Mouse (Mus musculus): Measurements from ENCODE around the gene Cmss1. TPM values are rescaled to one million over a fixed set of nuclear protein-coding genes. Genes with fewer than 3 reads are reported as not detected.
A peak's percentile ranks its signal among the peaks of the same experiment; 100 is the strongest.

Cmss1 gene
- polyA plus RNA-seq, 1 experiment from 2014 or later: 33.5 TPM

DNA sequence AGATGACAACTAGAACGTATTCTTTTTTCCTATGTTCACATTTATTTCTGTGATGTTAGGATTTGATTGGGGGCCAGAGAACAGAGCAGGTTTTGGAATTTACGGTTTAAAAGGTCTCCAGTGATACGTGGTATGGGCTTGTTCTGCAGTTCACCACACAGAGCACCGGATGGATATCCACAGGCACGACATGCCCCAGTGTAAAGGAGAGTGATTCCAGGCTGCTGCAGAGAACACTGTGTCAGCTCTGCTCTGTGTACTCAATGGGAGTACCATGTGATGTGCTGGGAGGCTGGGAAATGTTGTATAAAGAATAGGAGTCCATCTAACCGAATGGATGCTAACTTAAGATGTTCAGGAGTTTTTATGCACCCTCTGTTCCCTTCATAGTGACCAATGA, 252.7 kb downstream of the Cmss1 start:
- no peak for ATAC-seq (ENCODE audit: low read depth)
- 50% methylated on average over 6 of the region's 6 CpGs for WGBS

DNA sequence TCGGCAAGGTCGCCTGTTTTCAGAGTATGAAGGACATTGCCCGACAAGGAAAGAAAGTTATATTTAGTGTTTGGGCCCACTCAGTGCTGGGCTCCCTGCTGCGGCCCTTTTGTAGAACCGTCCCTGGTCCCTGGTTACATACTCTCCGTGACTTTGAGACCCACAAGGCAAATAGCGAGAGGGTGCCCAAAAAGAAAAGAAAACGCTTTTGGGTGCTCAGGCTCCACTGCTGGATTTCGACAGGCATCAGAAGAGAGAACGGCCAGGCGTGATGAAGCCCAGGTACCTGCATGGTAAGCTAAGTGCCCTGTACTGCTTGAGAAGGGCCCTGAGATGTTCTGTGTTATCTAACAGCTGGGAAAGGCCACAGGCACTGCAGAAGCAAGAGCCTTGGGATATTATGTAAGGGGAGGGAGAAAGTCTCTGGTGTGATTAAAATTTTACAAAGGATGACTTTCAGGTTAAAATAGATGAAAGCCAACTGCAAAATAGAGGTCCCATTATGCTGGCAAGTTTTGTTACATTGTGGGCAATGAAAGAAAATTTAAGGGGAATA, 253.4 kb downstream of the Cmss1 start:
- 0 out of 2 replicates have a peak, but pooled peaks cover 5% of the 10 kb centered on the region for H3K4me1 ChIP-seq (ENCODE audit: control insufficient read depth, insufficient read depth, low read length)
- 79% methylated on average over 11 of the region's 11 CpGs for WGBS
- H3K36me3 ChIP-seq (ENCODE audit: control insufficient read depth, insufficient read depth, low read length): no peaks in the 10 kb centered on the region
- H3K27me3 ChIP-seq (replicated peaks; ENCODE audit: control insufficient read depth, insufficient read depth, low read length): no peaks in the 10 kb centered on the region
- H3K4me2 ChIP-seq (ENCODE audit: low read depth, low read length): no peak overlapping the region
- no peak for ATAC-seq (ENCODE audit: low read depth)
- no peak overlapping the region for H3K27ac ChIP-seq (replicated peaks; ENCODE audit: low read depth, low read length)
- no peaks in the 10 kb centered on the region for H3K9me3 ChIP-seq (ENCODE audit: control insufficient read depth, low read length)
- DNase-seq (ENCODE audit: low spot score): no peak
- no peak overlapping the region for H3K4me3 ChIP-seq (ENCODE audit: low read depth, low read length)
- H3K9ac ChIP-seq (ENCODE audit: low read depth, low read length): no peak overlapping the region

More for the DNA sequence above, 252.7 kb downstream of the Cmss1 start:
- DNase-seq (ENCODE audit: low spot score): no peak
- Histone ChIP-seq H3K9me3 (ENCODE audit: control insufficient read depth, low read length) (no peaks in the 10 kb centered on the region), H3K4me1 (ENCODE audit: control insufficient read depth, insufficient read depth, low read length) (0 out of 2 replicates have a peak, but pooled peaks cover 5% of the 10 kb centered on the region), H3K27ac (replicated peaks; ENCODE audit: low read depth, low read length) (no peak overlapping the region), H3K36me3 (ENCODE audit: control insufficient read depth, insufficient read depth, low read length) (no peaks in the 10 kb centered on the region), H3K4me3 (ENCODE audit: low read depth, low read length) (no peak overlapping the region), H3K4me2 (ENCODE audit: low read depth, low read length) (no peak overlapping the region), H3K9ac (ENCODE audit: low read depth, low read length) (no peak overlapping the region), H3K27me3 (replicated peaks; ENCODE audit: control insufficient read depth, insufficient read depth, low read length) (no peaks in the 10 kb centered on the region)

DNA sequence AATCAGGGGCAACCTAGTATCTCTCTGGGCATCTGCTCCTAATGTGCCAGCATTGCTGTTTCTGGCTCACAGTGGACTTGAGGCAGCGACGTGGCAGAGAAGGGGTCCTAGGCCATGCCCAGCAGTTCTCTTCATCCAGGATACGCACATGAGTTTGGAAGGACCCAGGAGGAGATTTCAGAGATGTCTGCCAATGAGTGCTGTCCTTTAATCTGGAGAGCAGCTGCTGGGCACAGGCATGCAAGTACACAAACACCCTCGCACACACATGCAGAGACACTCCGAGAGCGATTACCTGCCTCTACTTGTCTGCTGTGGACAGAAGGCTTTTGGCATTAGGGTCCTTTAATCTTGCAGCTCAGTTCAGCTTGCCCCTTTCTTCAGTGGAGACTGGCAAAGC, 253.9 kb downstream of the Cmss1 start, which contains the start of gene Filip1l:
Gene Filip1l (plus strand): TSS at position 343 of the 400 bp plus-strand sequence.
- H3K9ac ChIP-seq (ENCODE audit: low read depth, low read length): no peak within 1 kb of the TSS
- no peaks in the 10 kb centered on the region for H3K36me3 ChIP-seq (ENCODE audit: control insufficient read depth, insufficient read depth, low read length)
- ATAC-seq (ENCODE audit: low read depth) (no peak), DNase-seq (ENCODE audit: low spot score) (no peak)
- no peaks in the 10 kb centered on the region for H3K27me3 ChIP-seq (replicated peaks; ENCODE audit: control insufficient read depth, insufficient read depth, low read length)
- no peak within 1 kb of the TSS for H3K4me3 ChIP-seq (ENCODE audit: low read depth, low read length)
- H3K4me1 ChIP-seq (ENCODE audit: control insufficient read depth, insufficient read depth, low read length): 0 out of 2 replicates have a peak, but pooled peaks cover 5% of the 10 kb centered on the region
- H3K4me2 ChIP-seq (ENCODE audit: low read depth, low read length): no peak within 1 kb of the TSS
- no peak within 1 kb of the TSS for H3K27ac ChIP-seq (replicated peaks; ENCODE audit: low read depth, low read length)
- WGBS: 71% methylated on average over 6 of the region's 6 CpGs
- H3K9me3 ChIP-seq (ENCODE audit: control insufficient read depth, low read length): no peaks in the 10 kb centered on the region

DNA sequence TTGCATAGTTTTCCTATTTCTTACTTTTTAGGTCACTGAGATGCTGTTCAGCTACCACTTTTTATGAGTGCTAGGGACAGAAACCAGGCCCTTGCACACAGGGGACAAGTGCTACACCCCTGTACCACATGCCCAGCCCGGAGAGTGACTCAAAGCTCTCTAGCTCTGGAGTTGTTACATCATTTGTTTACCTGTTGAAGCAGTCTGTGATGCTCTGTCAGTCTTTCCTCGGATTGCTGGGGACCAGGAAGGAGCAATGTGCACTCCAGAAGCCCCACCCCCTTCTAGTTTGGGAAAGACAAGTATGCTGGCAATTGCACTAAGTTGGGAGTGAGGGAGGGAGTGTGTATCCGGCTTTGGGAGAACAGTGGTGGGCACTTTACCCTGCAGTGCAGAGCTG, 257.0 kb downstream of the Cmss1 start:
- Histone ChIP-seq H3K4me2 (ENCODE audit: low read depth, low read length) (no peak overlapping the region), H3K9ac (ENCODE audit: low read depth, low read length) (no peak overlapping the region), H3K36me3 (ENCODE audit: control insufficient read depth, insufficient read depth, low read length) (no peaks in the 10 kb centered on the region), H3K4me1 (ENCODE audit: control insufficient read depth, insufficient read depth, low read length) (0 out of 2 replicates have a peak, but pooled peaks cover 5% of the 10 kb centered on the region), H3K9me3 (ENCODE audit: control insufficient read depth, low read length) (no peaks in the 10 kb centered on the region), H3K4me3 (ENCODE audit: low read depth, low read length) (no peak overlapping the region), H3K27me3 (replicated peaks; ENCODE audit: control insufficient read depth, insufficient read depth, low read length) (no peaks in the 10 kb centered on the region), H3K27ac (replicated peaks; ENCODE audit: low read depth, low read length) (no peak overlapping the region)
- DNase-seq (ENCODE audit: low spot score) (no peak), ATAC-seq (ENCODE audit: low read depth) (0 out of 2 replicates have a peak, but pooled peaks have one; percentile 15)
- 39% methylated on average over 3 of the region's 3 CpGs for WGBS

DNA sequence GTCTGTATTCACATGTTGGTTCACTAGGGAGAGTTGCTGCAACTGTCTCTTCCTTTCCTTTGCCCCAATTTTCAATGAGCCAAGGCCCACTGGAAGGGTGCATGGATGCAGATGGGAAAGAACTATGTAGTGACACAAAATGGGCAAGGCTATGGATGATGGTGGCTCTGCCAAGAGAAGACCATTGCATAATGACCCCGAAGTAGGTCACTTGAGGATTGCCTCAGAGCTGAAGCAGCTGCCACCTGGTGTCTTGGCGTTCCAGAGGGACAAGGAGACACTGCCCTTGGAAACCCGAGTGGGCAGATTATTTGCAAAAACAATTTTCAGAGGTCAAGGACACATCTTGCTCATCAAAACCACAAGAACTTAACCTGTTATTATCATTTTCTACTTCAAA, 257.6 kb downstream of the Cmss1 start:
- H3K9me3 ChIP-seq (ENCODE audit: control insufficient read depth, low read length): no peaks in the 10 kb centered on the region
- H3K4me2 ChIP-seq (ENCODE audit: low read depth, low read length): no peak overlapping the region
- H3K36me3 ChIP-seq (ENCODE audit: control insufficient read depth, insufficient read depth, low read length): no peaks in the 10 kb centered on the region
- no peak for ATAC-seq (ENCODE audit: low read depth)
- H3K9ac ChIP-seq (ENCODE audit: low read depth, low read length): no peak overlapping the region
- H3K4me3 ChIP-seq (ENCODE audit: low read depth, low read length): no peak overlapping the region
- DNase-seq (ENCODE audit: low spot score): no peak
- no peaks in the 10 kb centered on the region for H3K27me3 ChIP-seq (replicated peaks; ENCODE audit: control insufficient read depth, insufficient read depth, low read length)
- WGBS: 73% methylated on average over 3 of the region's 3 CpGs
- no peak overlapping the region for H3K27ac ChIP-seq (replicated peaks; ENCODE audit: low read depth, low read length)
- H3K4me1 ChIP-seq (ENCODE audit: control insufficient read depth, insufficient read depth, low read length): 0 out of 2 replicates have a peak, but pooled peaks cover 4% of the 10 kb centered on the region

DNA sequence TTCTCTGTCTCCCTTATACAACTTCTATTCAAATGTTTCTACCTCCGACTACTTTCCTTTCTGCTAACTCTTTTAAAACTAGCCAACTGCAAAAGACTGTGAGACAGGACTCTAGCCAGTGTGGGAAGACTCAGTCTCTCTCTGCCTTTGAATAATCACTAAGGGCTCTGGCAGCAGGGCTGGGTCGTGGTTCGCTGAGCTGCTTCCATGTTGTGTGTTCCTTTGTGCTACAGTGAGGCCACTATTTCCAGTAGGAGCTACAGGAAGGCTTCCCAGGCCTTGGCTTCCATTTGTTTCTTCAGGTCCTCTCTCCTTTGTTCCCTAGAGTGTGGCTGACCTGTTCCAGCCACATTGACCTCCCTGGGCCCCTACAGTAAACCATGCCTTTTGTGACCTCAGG, 260.4 kb downstream of the Cmss1 start:
- Histone ChIP-seq H3K9me3 (ENCODE audit: control insufficient read depth, low read length) (no peaks in the 10 kb centered on the region), H3K9ac (ENCODE audit: low read depth, low read length) (no peak overlapping the region), H3K36me3 (ENCODE audit: control insufficient read depth, insufficient read depth, low read length) (no peaks in the 10 kb centered on the region), H3K4me3 (ENCODE audit: low read depth, low read length) (no peak overlapping the region), H3K27ac (replicated peaks; ENCODE audit: low read depth, low read length) (no peak overlapping the region), H3K4me2 (ENCODE audit: low read depth, low read length) (no peak overlapping the region), H3K4me1 (ENCODE audit: control insufficient read depth, insufficient read depth, low read length) (no peaks in the 10 kb centered on the region), H3K27me3 (replicated peaks; ENCODE audit: control insufficient read depth, insufficient read depth, low read length) (no peaks in the 10 kb centered on the region)
- DNase-seq (ENCODE audit: low spot score): no peak
- WGBS: 77% methylated on average over 3 of the region's 3 CpGs
- no peak for ATAC-seq (ENCODE audit: low read depth)

DNA sequence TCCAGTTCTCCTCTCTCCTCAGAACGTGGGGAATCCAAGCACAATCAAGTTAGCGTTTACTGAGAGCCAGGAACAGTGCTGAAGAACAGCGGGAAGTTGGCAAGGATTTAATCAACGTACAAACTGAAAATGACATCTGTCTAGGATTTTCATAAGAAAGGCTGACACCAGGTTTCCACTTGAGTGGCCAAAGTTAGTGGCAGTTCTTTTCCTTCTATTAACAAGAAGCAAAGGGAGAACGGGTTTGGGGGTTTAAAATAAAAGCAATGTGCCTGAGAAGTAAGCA, 266.1 kb downstream of the Cmss1 start:
- Histone ChIP-seq H3K4me1 (ENCODE audit: control insufficient read depth, insufficient read depth, low read length) (peaks cover 8% of the 10 kb centered on the region; the same call in 1 of the 2 replicates), H3K27me3 (replicated peaks; ENCODE audit: control insufficient read depth, insufficient read depth, low read length) (no peaks in the 10 kb centered on the region), H3K27ac (replicated peaks; ENCODE audit: low read depth, low read length) (peak overlapping the region; percentile 10; the same call in 1 of the 2 replicates), H3K9me3 (ENCODE audit: control insufficient read depth, low read length) (no peaks in the 10 kb centered on the region), H3K36me3 (ENCODE audit: control insufficient read depth, insufficient read depth, low read length) (no peaks in the 10 kb centered on the region), H3K9ac (ENCODE audit: low read depth, low read length) (no peak overlapping the region), H3K4me3 (ENCODE audit: low read depth, low read length) (no peak overlapping the region), H3K4me2 (ENCODE audit: low read depth, low read length) (no peak overlapping the region)
- ATAC-seq (ENCODE audit: low read depth) (peak; percentile 62; the same call in 1 of the 2 replicates), DNase-seq (ENCODE audit: low spot score) (peak; percentile 80)
- WGBS: 36% methylated on average over 5 of the region's 5 CpGs

DNA sequence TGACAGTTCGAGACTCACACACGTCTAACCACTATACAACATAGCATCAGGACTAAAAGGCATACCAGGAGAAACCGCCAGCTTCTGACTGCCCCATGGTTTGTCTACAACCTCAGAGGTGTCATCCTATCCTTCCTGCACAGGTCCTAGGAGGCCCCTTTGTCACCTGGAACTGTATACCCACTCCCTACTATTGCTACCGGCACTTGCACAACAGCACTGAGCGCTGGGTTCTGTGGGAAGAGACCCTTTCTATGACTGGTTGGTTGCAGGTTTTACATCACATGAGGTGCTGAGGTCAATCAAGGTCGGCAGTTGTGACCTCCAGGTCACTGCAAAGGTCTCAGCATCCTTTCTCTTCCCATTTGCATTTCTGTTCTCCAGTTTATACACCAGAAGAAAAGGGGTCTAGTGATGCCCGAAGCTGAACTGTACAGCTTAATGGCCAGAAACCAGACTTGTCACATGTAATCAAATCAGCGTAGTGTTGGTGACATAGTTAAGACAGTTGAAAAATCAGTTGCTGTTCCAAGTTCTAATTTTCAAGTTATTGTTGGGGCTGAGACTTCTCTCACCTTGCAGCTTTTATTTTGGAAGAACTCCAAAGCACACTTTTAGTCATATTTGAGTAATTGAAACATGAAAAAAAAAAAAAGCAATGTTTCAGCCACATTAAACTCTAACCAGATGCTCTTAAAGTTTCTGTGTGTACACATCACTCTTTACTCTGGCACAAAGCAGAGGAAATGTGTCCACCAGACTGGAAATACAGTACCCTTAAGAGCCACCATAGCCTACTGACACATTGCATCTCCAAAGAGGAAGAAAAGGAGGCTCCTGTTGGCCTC, 266.7 kb downstream of the Cmss1 start:
- peak overlapping the region; percentile 10; the same call in 1 of the 2 replicates for H3K27ac ChIP-seq (replicated peaks; ENCODE audit: low read depth, low read length)
- no peaks in the 10 kb centered on the region for H3K27me3 ChIP-seq (replicated peaks; ENCODE audit: control insufficient read depth, insufficient read depth, low read length)
- DNase-seq (ENCODE audit: low spot score) (no peak), ATAC-seq (ENCODE audit: low read depth) (no peak)
- no peaks in the 10 kb centered on the region for H3K9me3 ChIP-seq (ENCODE audit: control insufficient read depth, low read length)
- no peak overlapping the region for H3K4me2 ChIP-seq (ENCODE audit: low read depth, low read length)
- no peak overlapping the region for H3K9ac ChIP-seq (ENCODE audit: low read depth, low read length)
- H3K4me3 ChIP-seq (ENCODE audit: low read depth, low read length): no peak overlapping the region
- WGBS: 68% methylated on average over 8 of the region's 8 CpGs
- H3K36me3 ChIP-seq (ENCODE audit: control insufficient read depth, insufficient read depth, low read length): no peaks in the 10 kb centered on the region
- H3K4me1 ChIP-seq (ENCODE audit: control insufficient read depth, insufficient read depth, low read length): peaks cover 8% of the 10 kb centered on the region; the same call in 1 of the 2 replicates
